Mouse (Mus musculus) embryonic fibroblast, embryonic 13.5 days (primary cell): ENCODE data around the gene Rab7.

ENCODE experiments used
- CTCF ChIP-seq: IDR thresholded peaks from 2 replicates; pipeline ENCODE4 v1.5.1; 2011; ENCODE audit warnings: mild to moderate bottlenecking, control low read depth, low read length, moderate library complexity, borderline replicate concordance; ENCODE audit not compliant: insufficient read depth
- POLR2A ChIP-seq: IDR thresholded peaks from 2 replicates; pipeline ENCODE4 v1.6.1; 2011; ENCODE audit warnings: low read depth, mild to moderate bottlenecking, control low read depth, low read length, moderate library complexity

GRCm38 (mm10) chr6:88067722-88068121, 22.7 kb upstream of the Rab7 start:
- no peak for TF ChIP-seq CTCF
- TF ChIP-seq POLR2A = no peak
